Mouse (Mus musculus): ENCODE data around the gene Gm10203. TPM values are rescaled to one million over a fixed set of nuclear protein-coding genes. Genes with fewer than 3 reads are reported as not detected.
"Not testable (repeated sequence)": the region's sequence is repeated elsewhere in the genome, so short reads cannot be mapped to it uniquely, and the experiment has no call there.

The Gm10203 gene
- polyA plus RNA-seq, 1 experiment from 2014 or later = not detected

DNA sequence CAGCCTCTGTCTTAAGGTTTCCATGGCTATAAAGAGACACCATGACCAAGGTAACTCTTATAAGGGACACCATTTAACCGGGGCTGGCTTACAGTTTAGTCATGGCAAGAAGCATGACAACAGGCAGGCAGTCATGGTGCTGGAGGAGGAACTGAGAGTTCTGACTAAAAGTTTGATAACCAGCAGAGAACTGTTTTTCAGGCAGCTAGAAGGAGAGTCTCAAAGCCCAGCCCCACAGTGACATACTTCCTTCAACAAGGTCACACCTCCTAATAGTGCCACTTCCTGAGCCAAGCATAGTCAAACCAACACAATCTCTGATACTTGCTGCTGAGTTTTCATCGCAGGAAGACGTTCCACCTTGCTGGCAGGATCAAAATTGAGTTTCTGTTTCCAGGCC, 9.0 kb downstream of the Gm10203 start:
- no peak overlapping the region for H3K4me3 ChIP-seq
- no peak overlapping the region for H3K27ac ChIP-seq
- ATAC-seq (ENCODE audit: low FRiP score, low read depth) = no peak
- no peaks in the 10 kb centered on the region for H3K36me3 ChIP-seq
- WGBS = 93% methylated on average over 3 of the region's 3 CpGs
- H3K4me1 ChIP-seq = peaks cover 14% of the 10 kb centered on the region; the same call in 1 of the 2 replicates
- no peaks in the 10 kb centered on the region for H3K9me3 ChIP-seq
- H3K4me2 ChIP-seq (replicated peaks) = no peak overlapping the region
- no peak overlapping the region for H3K9ac ChIP-seq
- no peaks in the 10 kb centered on the region for H3K27me3 ChIP-seq (replicated peaks)

GRCm38 (mm10) chr6:149139471-149139870, 9.5 kb downstream of the Gm10203 start, which contains the start of gene Etfbkmt:
TSS of gene Etfbkmt (plus strand) at chr6:149139849.
- H3K4me2 ChIP-seq (replicated peaks) = no peak within 1 kb of the TSS
- H3K9me3 ChIP-seq = no peaks in the 10 kb centered on the region
- no peak within 1 kb of the TSS for H3K9ac ChIP-seq
- H3K4me3 ChIP-seq = no peak within 1 kb of the TSS
- ATAC-seq (ENCODE audit: low FRiP score, low read depth) = no peak
- 78% methylated on average over 1 of the region's 1 CpGs for WGBS
- no peaks in the 10 kb centered on the region for H3K36me3 ChIP-seq
- H3K4me1 ChIP-seq = peaks cover 10% of the 10 kb centered on the region; the same call in 1 of the 2 replicates
- H3K27ac ChIP-seq = no peak within 1 kb of the TSS
- no peaks in the 10 kb centered on the region for H3K27me3 ChIP-seq (replicated peaks)

GRCm38 (mm10) chr6:149141393-149142173, 11.6 kb downstream of the Gm10203 start:
- 7% methylated on average over 36 of the region's 36 CpGs for whole genome bisulfite sequencing
- Histone ChIP-seq H3K4me2 (replicated peaks) (peak overlapping the region; percentile 68), H3K4me3 (peak overlapping the region; percentile 40), H3K27ac (no peak overlapping the region), H3K4me1 (peaks cover 5% of the 10 kb centered on the region; the same call in 1 of the 2 replicates), H3K27me3 (replicated peaks) (no peaks in the 10 kb centered on the region), H3K9ac (peak overlapping the region; percentile 48), H3K9me3 (no peaks in the 10 kb centered on the region), H3K36me3 (no peaks in the 10 kb centered on the region)
- ATAC-seq (ENCODE audit: low FRiP score, low read depth) = peak; percentile 89

GRCm38 (mm10) chr6:149145143-149145542, 15.2 kb downstream of the Gm10203 start:
- Histone ChIP-seq H3K27me3 (replicated peaks) (no peaks in the 10 kb centered on the region), H3K4me3 (no peak overlapping the region), H3K4me1 (peaks cover 5% of the 10 kb centered on the region; the same call in 1 of the 2 replicates), H3K27ac (no peak overlapping the region), H3K9me3 (no peaks in the 10 kb centered on the region), H3K4me2 (replicated peaks) (no peak overlapping the region), H3K9ac (no peak overlapping the region), H3K36me3 (no peaks in the 10 kb centered on the region)
- WGBS = 95% methylated on average over 1 of the region's 1 CpGs
- no peak for ATAC-seq (ENCODE audit: low FRiP score, low read depth)

- Histone ChIP-seq H3K4me3 (no peak overlapping the region), H3K4me2 (replicated peaks) (no peak overlapping the region), H3K9me3 (no peaks in the 10 kb centered on the region), H3K9ac (no peak overlapping the region), H3K4me1 (no peaks in the 10 kb centered on the region), H3K36me3 (peaks cover 9% of the 10 kb centered on the region; the same call in 1 of the 2 replicates), H3K27ac (no peak overlapping the region), H3K27me3 (replicated peaks) (no peaks in the 10 kb centered on the region)
- 75% methylated on average over 7 of the region's 7 CpGs for WGBS
- ATAC-seq (ENCODE audit: low FRiP score, low read depth) = no peak
Observed at GRCm38 (mm10) chr6:149148436-149149229, 18.7 kb downstream of the Gm10203 start.

DNA sequence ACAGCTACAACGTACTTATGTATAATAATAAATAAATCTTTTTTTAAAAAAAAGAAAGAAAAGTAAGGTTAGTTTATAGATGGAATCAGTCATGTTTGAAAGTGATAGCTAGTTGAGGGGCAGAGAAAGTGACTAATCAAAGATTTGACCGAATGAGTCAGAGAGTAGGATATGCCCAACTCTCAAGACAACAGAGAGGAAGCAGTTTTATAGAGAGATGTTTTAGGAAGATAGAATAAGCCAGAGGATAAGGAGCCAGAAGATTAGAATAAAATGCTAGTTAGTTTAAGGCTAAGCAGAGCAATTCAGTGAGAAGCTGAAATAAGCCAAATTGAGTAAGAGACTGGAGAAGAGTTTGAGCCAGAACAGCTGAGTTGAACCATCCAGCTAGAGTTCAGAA, 22.1 kb downstream of the Gm10203 start:
- no peaks in the 10 kb centered on the region for H3K27me3 ChIP-seq (replicated peaks)
- no peak for ATAC-seq (ENCODE audit: low FRiP score, low read depth)
- WGBS = 90% methylated on average over 2 of the region's 2 CpGs
- no peak overlapping the region for H3K4me2 ChIP-seq (replicated peaks)
- no peak overlapping the region for H3K9ac ChIP-seq
- H3K9me3 ChIP-seq = no peaks in the 10 kb centered on the region
- H3K36me3 ChIP-seq = peaks cover 18% of the 10 kb centered on the region
- no peak overlapping the region for H3K4me3 ChIP-seq
- H3K4me1 ChIP-seq = peaks cover 7% of the 10 kb centered on the region; the same call in 1 of the 2 replicates
- H3K27ac ChIP-seq = no peak overlapping the region

DNA sequence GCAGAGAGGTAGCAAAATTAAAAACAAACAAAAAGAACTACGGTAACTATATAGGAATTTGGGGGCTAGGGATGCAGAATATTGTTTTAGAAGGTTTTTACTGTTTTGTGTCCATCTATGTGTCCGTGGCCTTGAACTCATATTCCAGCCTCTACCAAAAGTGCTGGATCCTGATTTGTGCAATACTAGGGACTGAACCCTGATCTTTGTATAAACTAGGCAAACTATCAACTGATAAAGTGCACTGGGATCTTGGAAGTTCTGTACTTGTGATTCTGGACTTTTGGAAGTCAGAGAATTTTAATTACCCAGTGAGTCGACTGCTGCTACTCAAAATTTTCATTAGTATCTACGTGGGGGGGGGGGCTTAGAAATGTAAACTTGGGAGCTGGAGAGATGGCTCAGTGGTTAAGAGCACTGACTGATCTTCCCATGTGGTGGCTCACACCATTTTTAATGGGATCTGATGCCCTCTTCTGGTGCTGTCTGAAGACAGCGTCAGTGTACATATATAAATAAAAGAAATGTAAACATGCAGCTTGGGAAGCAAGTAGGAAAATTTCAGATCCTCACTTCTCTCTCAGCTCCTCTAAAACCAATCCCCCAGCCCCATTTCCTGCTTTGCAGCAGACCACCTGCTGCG, 23.6 kb downstream of the Gm10203 start:
- no peaks in the 10 kb centered on the region for H3K9me3 ChIP-seq
- H3K36me3 ChIP-seq = peaks cover 26% of the 10 kb centered on the region
- H3K27ac ChIP-seq = no peak overlapping the region
- H3K4me1 ChIP-seq = peaks cover 7% of the 10 kb centered on the region; the same call in 1 of the 2 replicates
- ATAC-seq (ENCODE audit: low FRiP score, low read depth) = no peak
- no peak overlapping the region for H3K4me2 ChIP-seq (replicated peaks)
- H3K9ac ChIP-seq = no peak overlapping the region
- 37% methylated on average over 6 of the region's 6 CpGs for WGBS
- no peak overlapping the region for H3K4me3 ChIP-seq
- H3K27me3 ChIP-seq (replicated peaks) = no peaks in the 10 kb centered on the region

DNA sequence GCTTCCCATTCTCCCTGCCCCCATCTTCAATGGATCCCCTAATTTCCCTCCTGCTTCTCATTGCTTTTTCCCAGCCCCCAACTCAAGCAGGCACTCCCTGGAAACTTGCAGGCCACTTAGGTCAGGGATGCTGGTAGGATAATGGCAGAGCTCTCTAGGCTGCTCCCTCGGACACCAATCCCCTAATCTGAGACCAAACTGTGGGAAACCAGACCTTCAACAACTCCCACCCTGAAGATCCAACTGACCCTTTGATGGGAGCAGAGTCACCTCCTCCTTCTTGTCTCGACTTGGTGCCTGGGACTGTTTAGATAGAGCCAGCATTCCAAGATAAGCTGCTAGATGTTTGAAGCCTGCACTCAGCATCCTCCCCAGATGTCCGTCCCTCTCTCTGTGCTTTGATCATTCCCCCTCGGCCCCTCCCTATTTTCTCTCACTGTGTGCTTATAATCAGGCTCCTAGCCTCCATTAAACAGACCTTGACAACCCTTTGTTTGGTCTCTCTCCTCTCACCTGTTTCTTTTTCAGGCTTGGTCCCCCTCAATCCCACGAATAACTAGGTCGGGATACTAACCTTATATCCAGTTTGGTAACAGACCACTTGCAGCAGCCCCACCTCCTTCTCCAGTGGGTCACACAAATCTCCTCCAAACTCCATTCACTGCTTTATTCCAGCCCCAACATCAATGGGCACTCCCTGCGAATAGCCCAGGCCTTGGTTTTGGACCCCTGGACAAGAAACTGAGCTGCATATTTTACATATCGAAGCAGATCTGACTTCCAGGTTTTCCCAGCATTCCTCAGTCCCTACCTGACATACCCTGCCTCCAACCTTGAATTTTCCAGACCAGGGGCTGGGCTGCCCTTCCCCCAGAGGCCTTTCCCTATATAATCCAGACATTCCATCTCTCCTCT, 24.4 kb downstream of the Gm10203 start:
- 19% methylated on average over 8 of the region's 8 CpGs for WGBS
- no peak overlapping the region for H3K27ac ChIP-seq

DNA sequence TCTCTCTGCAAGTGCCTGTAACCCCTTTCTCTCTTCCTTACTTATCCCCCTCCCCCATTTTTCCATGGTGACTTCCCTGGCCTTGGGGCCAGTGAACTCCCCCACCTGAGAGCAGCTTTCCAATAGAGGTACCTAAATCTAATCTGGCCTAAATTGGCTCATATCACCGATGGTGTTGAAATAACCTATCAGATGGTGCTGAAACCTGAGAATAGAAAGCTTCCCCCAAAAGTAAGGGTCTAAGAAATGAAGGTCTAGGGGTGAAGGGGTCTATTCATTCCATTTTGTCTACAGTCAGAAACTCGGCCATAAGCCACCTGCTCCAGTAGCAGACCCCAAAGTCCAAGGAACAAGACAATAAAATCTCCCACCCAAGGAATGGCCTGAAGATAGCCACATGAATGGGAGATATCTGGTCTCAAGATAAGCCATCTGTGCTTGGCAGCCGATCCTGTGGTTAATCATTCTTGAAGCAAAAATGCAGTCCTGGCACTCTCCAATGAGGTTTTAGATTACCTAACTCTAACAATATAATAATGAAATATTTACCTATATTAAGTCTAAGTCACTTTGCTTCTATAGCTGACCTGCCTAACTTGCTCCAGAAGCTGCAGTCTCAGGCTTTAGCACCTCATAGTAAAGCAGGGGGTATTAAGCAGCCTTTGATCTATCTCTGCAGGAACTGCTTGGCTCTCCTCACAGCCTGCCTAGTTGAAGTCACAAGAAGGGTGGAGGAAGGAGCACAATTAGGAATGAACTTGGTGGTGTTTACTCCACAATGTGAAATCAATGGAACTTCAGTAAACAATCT, 25.3 kb downstream of the Gm10203 start:
- H3K36me3 ChIP-seq = peaks cover 36% of the 10 kb centered on the region
- ATAC-seq (ENCODE audit: low FRiP score, low read depth) = no peak
- 61% methylated on average over 3 of the region's 3 CpGs for whole genome bisulfite sequencing

More for the DNA sequence above, 24.4 kb downstream of the Gm10203 start:
- no peaks in the 10 kb centered on the region for H3K27me3 ChIP-seq (replicated peaks)
- H3K36me3 ChIP-seq = peaks cover 32% of the 10 kb centered on the region
- peaks cover 7% of the 10 kb centered on the region; the same call in 1 of the 2 replicates for H3K4me1 ChIP-seq
- ATAC-seq (ENCODE audit: low FRiP score, low read depth) = peak; percentile 53; the same call in 1 of the 2 replicates
- H3K4me3 ChIP-seq = no peak overlapping the region
- H3K9ac ChIP-seq = no peak overlapping the region
- no peaks in the 10 kb centered on the region for H3K9me3 ChIP-seq
- no peak overlapping the region for H3K4me2 ChIP-seq (replicated peaks)

DNA sequence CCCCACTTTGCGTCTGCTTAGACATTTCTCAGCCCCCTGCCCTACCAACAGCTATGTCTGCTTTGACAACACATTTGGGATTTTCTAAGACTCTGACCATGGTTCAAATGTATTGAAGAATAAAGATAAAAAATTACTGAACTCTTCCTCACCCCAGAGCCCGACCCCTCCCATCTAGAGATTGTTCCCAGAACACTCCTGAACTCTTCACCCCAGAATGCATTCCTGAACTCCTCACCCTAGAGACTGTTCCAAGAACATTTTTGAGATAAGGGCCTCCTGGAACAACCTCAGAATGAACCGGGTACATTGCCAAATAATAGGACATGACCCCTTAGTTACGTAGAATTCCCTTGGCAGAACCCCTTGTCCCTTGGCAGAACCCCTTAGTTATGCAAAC, 37.1 kb downstream of the Gm10203 start:
- not testable (repeated sequence) for H3K4me3 ChIP-seq; ATAC-seq (ENCODE audit: low FRiP score, low read depth); H3K27me3 ChIP-seq (replicated peaks); H3K9ac ChIP-seq; H3K27ac ChIP-seq; H3K9me3 ChIP-seq; H3K4me1 ChIP-seq; H3K4me2 ChIP-seq (replicated peaks)
- peaks cover 55% of the 10 kb centered on the region for H3K36me3 ChIP-seq
- WGBS = 82% methylated on average over 4 of the region's 4 CpGs

More for the DNA sequence above, 25.3 kb downstream of the Gm10203 start:
- Histone ChIP-seq H3K4me3 (no peak overlapping the region), H3K9ac (peak overlapping the region; percentile 21; the same call in 1 of the 2 replicates), H3K4me1 (peaks cover 7% of the 10 kb centered on the region; the same call in 1 of the 2 replicates), H3K9me3 (no peaks in the 10 kb centered on the region), H3K27me3 (replicated peaks) (no peaks in the 10 kb centered on the region), H3K4me2 (replicated peaks) (no peak overlapping the region), H3K27ac (no peak overlapping the region)

All from neural tube, embryonic 12.5 days (tissue).